In genomic region chr2:26339204-26339551, GRCm38 (mm10) we compare ENCODE assay signal across 9 mouse cellular contexts. TPM values are rescaled to one million over a fixed set of nuclear protein-coding genes. Genes with fewer than 3 reads are reported as not detected.
A peak's percentile ranks its signal among the peaks of the same experiment; 100 is the strongest.
DNase-seq lines count a peak whose midpoint lies in the region; ATAC-seq lines count a peak whose summit lies in the region.
"Had no signal": no experiment of that assay in that cellular context is flagged by ENCODE, and none has a peak within 500 bp of the region (broad histone marks: within the 10 kb centered on the region; RNA-seq: fewer than 3 reads in every experiment).

No protein-coding gene starts in this region.

- no peak for DNase-seq in cerebellum, postnatal 4 days (ENCODE audit: low spot score in 2 of 2)
- peak; percentile 67 for DNase-seq in left cerebral cortex, postnatal 4 days
- no peak for DNase-seq in left cerebral cortex, postnatal 14 days (ENCODE audit: low spot score in 2 of 2)
- peak; percentile 77 for DNase-seq in heart, adult 8-10 months (ENCODE audit: low spot score)
- peak; percentile 49 for DNase-seq in ovary, postnatal 14 days (ENCODE audit: low spot score)
- no peak for DNase-seq in adipocyte (ENCODE audit: low spot score)

- peak; percentile 20; the same call in 1 of the 2 replicates for ATAC-seq in cerebellum, adult (ENCODE audit: insufficient number of reproducible peaks, low FRiP score, low TSS enrichment)
- no peak for ATAC-seq in frontal cortex, adult (ENCODE audit: low TSS enrichment)
- ATAC-seq: activated CD4-positive, CD25-positive, alpha-beta regulatory T cell, adult 4 months had no signal

- intact Hi-C loops in left cerebral cortex, postnatal 4 days (cut with DNase I): no loop called here
- intact Hi-C loops in left cerebral cortex, postnatal 14 days (cut with DNase I): no loop called here

RNA-seq across cellular contexts. Expression of gene Dnlz, which starts 12.7 kb away (rescaled TPM):
- total RNA-seq in left cerebral cortex, postnatal 4 days (2021): 10 to 100 TPM; 23.3 to 25.8 TPM
- 10 to 100 TPM; 25.4 to 28.8 TPM for total RNA-seq in left cerebral cortex, postnatal 14 days (2021)
- 10 to 100 TPM; 22.4 to 26.2 (median 25.4) TPM for total RNA-seq in heart, adult 8-10 months (2022)

RNA-seq across cellular contexts. Expression of gene Card9, which starts 21.5 kb away (rescaled TPM):
- 1 to 10 TPM; 1.1 to 1.4 TPM for total RNA-seq in left cerebral cortex, postnatal 4 days (2021)
- total RNA-seq in left cerebral cortex, postnatal 14 days (2021): 1 to 10 TPM; 2.4 to 2.8 TPM
- total RNA-seq in heart, adult 8-10 months (2022): 1 to 10 TPM in 3 of 4 experiments, under 1 TPM in 1; 0.54 to 2.2 (median 1.7) TPM

RNA-seq across cellular contexts. Expression of gene Gpsm1, which starts 23.9 kb away (rescaled TPM):
- 100 to 1,000 TPM; 179 to 190 TPM for total RNA-seq in left cerebral cortex, postnatal 4 days (2021)
- 10 to 100 TPM; 60.7 to 64.2 TPM for total RNA-seq in left cerebral cortex, postnatal 14 days (2021)
- total RNA-seq in heart, adult 8-10 months (2022): 100 to 1,000 TPM; 188 to 246 (median 219) TPM

RNA-seq across cellular contexts. Expression of gene Snapc4, which starts 41.3 kb away (rescaled TPM):
- 100 to 1,000 TPM in 1 of 2 experiments, 10 to 100 TPM in 1; 86.5 to 101 TPM for total RNA-seq in left cerebral cortex, postnatal 4 days (2021)
- 10 to 100 TPM; 66.3 to 68.0 TPM for total RNA-seq in left cerebral cortex, postnatal 14 days (2021)
- total RNA-seq in heart, adult 8-10 months (2022): 10 to 100 TPM in 2 of 4 experiments, 1 to 10 TPM in 2; 6.4 to 13.1 (median 8.6) TPM

RNA-seq across cellular contexts. Expression of gene Ccdc187, which starts 44.8 kb away (rescaled TPM):
- total RNA-seq in left cerebral cortex, postnatal 4 days (2021): 1 to 10 TPM; 1.9 TPM
- total RNA-seq in left cerebral cortex, postnatal 14 days (2021): 1 to 10 TPM in 1 of 2 experiments, under 1 TPM in 1; 0.59 to 1.5 TPM
- total RNA-seq in heart, adult 8-10 months (2022): under 1 TPM; 0.08 to 0.17 (median 0.14) TPM

Comparison
In these comparisons a context has a peak if more than half of its experiments do, and no peak if none do; other contexts are left out.
1. DNase-seq: peak in left cerebral cortex, postnatal 4 days (single experiment), heart, adult 8-10 months (single experiment) and ovary, postnatal 14 days (single experiment); none in cerebellum, postnatal 4 days (0 of 2), left cerebral cortex, postnatal 14 days (0 of 2) and adipocyte (single experiment).